Mouse (Mus musculus) adrenal gland, adult 2 months (tissue): Measurements from ENCODE around the gene Tbx19. TPM values are rescaled to one million over a fixed set of nuclear protein-coding genes. Genes with fewer than 3 reads are reported as not detected.

Experiments
- DNase-seq: peaks from one replicate; pipeline ENCODE4 v3.0.0; 2021
- long read RNA-seq: library from polyadenylated mRNA; stranded (forward); transcript quantifications from one replicate; pipeline ENCODE4 v2.0.0, GENCODE M21; 2021
- polyA plus RNA-seq: library from polyadenylated mRNA; depleted of rRNA; stranded (reverse); fragments of >200 nt; gene quantifications from 2 replicates; pipeline ENCODE4 v1.2.3, GENCODE M21; 2012; rRNA removed
- total RNA-seq, 2 experiments: library from RNA; stranded (reverse); gene quantifications; 2 replicates each; pipeline ENCODE4 v1.2.3; 2021

Gene Tbx19
- total RNA-seq (not detected), polyA plus RNA-seq (not detected in 2 replicates)
- long read RNA-seq: 0 reads

GRCm38 (mm10) chr1:165160723-165161405, at the start of gene Tbx19:
Tbx19 (minus strand) TSS chr1:165160773.
- no peak for DNase-seq

- no peak for DNase-seq
Measured at GRCm38 (mm10) chr1:165205591-165205990, 45.0 kb upstream of the Tbx19 start.

- no peak for DNase-seq
Measured at GRCm38 (mm10) chr1:165203488-165204035, 43.0 kb upstream of the Tbx19 start.

GRCm38 (mm10) chr1:165201445-165202012, 41.0 kb upstream of the Tbx19 start:
- no peak for DNase-seq

GRCm38 (mm10) chr1:165200748-165201147, 40.2 kb upstream of the Tbx19 start:
- DNase-seq: no peak

GRCm38 (mm10) chr1:165199639-165200038, 39.1 kb upstream of the Tbx19 start:
- no peak for DNase-seq

- no peak for DNase-seq
Measured at GRCm38 (mm10) chr1:165198951-165199350, 38.4 kb upstream of the Tbx19 start.

- DNase-seq: no peak
Measured at GRCm38 (mm10) chr1:165197875-165198274, 37.3 kb upstream of the Tbx19 start.

- no peak for DNase-seq
Measured at GRCm38 (mm10) chr1:165195396-165195960, 34.9 kb upstream of the Tbx19 start.

GRCm38 (mm10) chr1:165194662-165195013, 34.1 kb upstream of the Tbx19 start:
- no peak for DNase-seq

- DNase-seq: peak; percentile 97
Measured at GRCm38 (mm10) chr1:165193880-165194661, 33.5 kb upstream of the Tbx19 start, which contains the start of gene Sft2d2. Sft2d2 (minus strand) TSS chr1:165194438.

- DNase-seq: no peak
Measured at GRCm38 (mm10) chr1:165193426-165193825, 32.9 kb upstream of the Tbx19 start.

- no peak for DNase-seq
Measured at GRCm38 (mm10) chr1:165192714-165193264, 32.2 kb upstream of the Tbx19 start.

- no peak for DNase-seq
Measured at GRCm38 (mm10) chr1:165192102-165192501, 31.5 kb upstream of the Tbx19 start.

GRCm38 (mm10) chr1:165191611-165192010, 31.0 kb upstream of the Tbx19 start:
- DNase-seq: no peak

- no peak for DNase-seq
Measured at GRCm38 (mm10) chr1:165190571-165191273, 30.1 kb upstream of the Tbx19 start.

GRCm38 (mm10) chr1:165190068-165190467, 29.5 kb upstream of the Tbx19 start:
- no peak for DNase-seq

GRCm38 (mm10) chr1:165188806-165189580, 28.4 kb upstream of the Tbx19 start:
- no peak for DNase-seq

- no peak for DNase-seq
Measured at GRCm38 (mm10) chr1:165187357-165187756, 26.8 kb upstream of the Tbx19 start.

- DNase-seq: no peak
Measured at GRCm38 (mm10) chr1:165186491-165186890, 25.9 kb upstream of the Tbx19 start.

- peak; percentile 29 for DNase-seq
Measured at GRCm38 (mm10) chr1:165185116-165185515, 24.5 kb upstream of the Tbx19 start.
